Mouse (Mus musculus) myocyte (in vitro differentiated cells): ENCODE results near the gene Tmem88b. TPM values are rescaled to one million over a fixed set of nuclear protein-coding genes. Genes with fewer than 3 reads are reported as not detected.
A peak's percentile ranks its signal among the peaks of the same experiment; 100 is the strongest.

Experiments
- H3K27me3 ChIP-seq: one replicate; pipeline ENCODE4 v1.6.1; 2011; ENCODE audit not compliant: control insufficient read depth, insufficient read depth, insufficient read length
- H3K36me3 ChIP-seq: one replicate; pipeline ENCODE4 v1.6.1; 2011; ENCODE audit not compliant: control insufficient read depth, insufficient read depth
- H3K4me2 ChIP-seq: one replicate; pipeline ENCODE4 v1.6.1; 2011; ENCODE audit warnings: low read depth, control low read depth
- H3K4me3 ChIP-seq: one replicate; pipeline ENCODE4 v1.5.1; 2011; ENCODE audit warnings: mild to moderate bottlenecking, control low read depth, moderate library complexity
- H3K79me2 ChIP-seq: one replicate; pipeline ENCODE4 v1.6.1; 2011; ENCODE audit not compliant: control insufficient read depth, insufficient read depth
- H3ac ChIP-seq: one replicate; pipeline ENCODE4 v1.6.1; 2011; ENCODE audit not compliant: control insufficient read depth, insufficient read length
- CEBPB ChIP-seq: IDR thresholded peaks from 2 replicates; pipeline ENCODE4 v1.6.1; 2011; ENCODE audit warnings: mild to moderate bottlenecking, moderate library complexity; ENCODE audit not compliant: poor library complexity, insufficient read depth, severe bottlenecking
- E2F4 ChIP-seq: IDR thresholded peaks from one replicate; pipeline ENCODE4 v1.6.1; 2011; ENCODE audit warnings: mild to moderate bottlenecking, control low read depth, moderate library complexity; ENCODE audit not compliant: insufficient read depth
- MAX ChIP-seq: IDR thresholded peaks from one replicate; pipeline ENCODE4 v1.6.1; 2011; ENCODE audit warnings: low read depth, mild to moderate bottlenecking, control low read depth
- MYOD1 ChIP-seq, 3 experiments: IDR thresholded peaks; one replicate each; pipeline ENCODE4 v1.6.1; 2011; ENCODE audit warnings: control low read depth in 2 of 3, low read depth in 2 of 3, mild to moderate bottlenecking in 2 of 3, moderate library complexity in 1 of 3; ENCODE audit not compliant: insufficient read length in 2 of 3, control insufficient read depth in 1 of 3
- MYOG ChIP-seq, 3 experiments: IDR thresholded peaks; one replicate each; pipeline ENCODE4 v1.6.1; 2011; ENCODE audit warnings: control low read depth in 2 of 3, low read depth in 2 of 3, mild to moderate bottlenecking in 2 of 3; ENCODE audit not compliant: insufficient read length in 2 of 3, control insufficient read depth in 1 of 3, insufficient read depth in 1 of 3
- POLR2A ChIP-seq: IDR thresholded peaks from one replicate; pipeline ENCODE4 v1.6.1; 2011; ENCODE audit warnings: low read depth, mild to moderate bottlenecking, control low read depth, moderate library complexity; ENCODE audit not compliant: insufficient read length
- POLR2AphosphoS2 ChIP-seq: IDR thresholded peaks from one replicate; pipeline ENCODE4 v1.6.1; 2011; ENCODE audit warnings: low read depth, control low read depth; ENCODE audit not compliant: insufficient read length
- REST ChIP-seq: IDR thresholded peaks from one replicate; pipeline ENCODE4 v1.6.1; 2011; ENCODE audit warnings: mild to moderate bottlenecking, control low read depth, moderate library complexity; ENCODE audit not compliant: insufficient read depth, insufficient read length
- SRF ChIP-seq: IDR thresholded peaks from one replicate; pipeline ENCODE4 v1.6.1; 2011; ENCODE audit warnings: low read depth; ENCODE audit not compliant: control insufficient read depth, insufficient read length
- TCF12 ChIP-seq: IDR thresholded peaks from one replicate; pipeline ENCODE4 v1.6.1; 2011; ENCODE audit warnings: mild to moderate bottlenecking, control low read depth; ENCODE audit not compliant: poor library complexity, insufficient read depth, severe bottlenecking
- TCF3 ChIP-seq: IDR thresholded peaks from one replicate; pipeline ENCODE4 v1.6.1; 2011; ENCODE audit warnings: low read depth, control low read depth; ENCODE audit not compliant: insufficient read length
- USF1 ChIP-seq: IDR thresholded peaks from one replicate; pipeline ENCODE4 v1.6.1; 2011; ENCODE audit warnings: low read depth, mild to moderate bottlenecking, control low read depth, moderate library complexity
- polyA plus RNA-seq: library from polyadenylated mRNA; unstranded; fragments of >200 nt; fragmentation: generic; extraction: Trizol; gene quantifications from one replicate; pipeline ENCODE4 v1.2.1, GENCODE M21; 2012; ENCODE audit warnings: missing spikeins

The Tmem88b gene
- polyA plus RNA-seq, 1 experiment: 0.97 TPM

DNA sequence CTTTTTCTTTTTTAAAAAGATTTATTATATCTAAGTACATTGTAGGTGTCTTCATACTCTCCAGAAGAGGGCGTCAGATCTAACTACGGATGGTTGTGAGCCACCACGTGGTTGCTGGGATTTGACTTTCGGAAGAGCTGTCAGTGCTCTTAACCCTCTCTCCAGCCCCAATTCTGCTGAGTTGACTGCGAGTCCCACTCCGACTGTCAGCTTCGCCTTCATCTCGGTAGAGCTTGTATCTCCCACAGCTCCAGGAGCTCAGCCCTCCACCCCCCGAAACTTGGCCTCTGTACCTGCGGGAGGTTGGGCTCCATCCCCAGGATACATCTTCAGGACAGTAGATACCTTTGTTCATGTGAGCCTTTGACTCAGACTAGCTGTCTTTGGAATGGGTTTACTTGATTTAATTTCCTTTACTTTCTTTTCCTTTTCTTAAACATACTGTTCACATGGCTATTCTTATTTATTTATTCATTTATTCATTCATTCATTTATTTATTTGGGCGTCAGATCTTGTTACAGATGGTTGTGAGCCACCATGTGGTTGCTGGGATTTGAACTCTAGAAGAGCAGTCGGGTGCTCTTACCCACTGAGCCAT is 17.2 kb upstream of the Tmem88b start, which contains the start of gene Mrpl20:
Gene Mrpl20, plus strand, starts transcription at position 138 of the 599 bp plus-strand sequence.
- TF ChIP-seq MYOG (IDR thresholded peaks at IDR 0.05; ENCODE audit: control insufficient read depth in 1 of 3, insufficient read depth in 1 of 3, insufficient read length in 2 of 3, low read depth in 2 of 3) (no peak), REST (no peak), MYOD1 (IDR thresholded peaks at IDR 0.05; ENCODE audit: control insufficient read depth in 1 of 3, insufficient read length in 2 of 3, low read depth in 2 of 3) (no peak), POLR2AphosphoS2 (no peak), CEBPB (no peak), E2F4 (no peak), USF1 (no peak), TCF12 (no peak), MAX (no peak)
- peaks cover 24% of the 10 kb centered on the region for H3K79me2 ChIP-seq
- H3K4me3 ChIP-seq: peak within 1 kb of the TSS; percentile 88
- H3K36me3 ChIP-seq: peaks cover 11% of the 10 kb centered on the region
- H3K27me3 ChIP-seq: no peaks in the 10 kb centered on the region
- H3ac ChIP-seq: peak within 1 kb of the TSS; percentile 5
- peak within 1 kb of the TSS; percentile 96 for H3K4me2 ChIP-seq

DNA sequence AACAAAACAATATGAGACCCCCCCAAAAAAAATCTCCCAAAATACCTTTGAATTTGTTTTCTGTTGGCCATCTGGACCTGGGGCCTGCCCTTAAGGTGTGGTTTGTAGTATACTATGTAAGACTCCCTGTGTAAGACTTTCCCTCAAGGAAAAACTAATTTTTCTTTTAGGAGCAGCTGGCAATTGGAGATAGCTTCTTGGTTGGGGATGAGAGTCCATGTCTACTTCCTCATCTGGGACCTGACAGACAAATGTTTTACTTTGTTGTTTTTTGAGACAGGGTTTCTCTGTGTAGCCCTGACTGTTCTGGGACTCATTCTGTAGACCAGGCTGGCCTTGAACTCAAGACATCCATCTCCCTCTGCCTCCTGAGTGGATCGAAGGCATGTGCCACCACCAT is 16.4 kb upstream of the Tmem88b start:
- Histone ChIP-seq H3K36me3 (peaks cover 9% of the 10 kb centered on the region), H3K4me2 (no peak overlapping the region), H3ac (no peak overlapping the region), H3K4me3 (no peak overlapping the region), H3K79me2 (peaks cover 24% of the 10 kb centered on the region), H3K27me3 (no peaks in the 10 kb centered on the region)
- TF ChIP-seq TCF3 (no peak), POLR2AphosphoS2 (no peak), MYOD1 (IDR thresholded peaks at IDR 0.05; ENCODE audit: control insufficient read depth in 1 of 3, insufficient read length in 2 of 3, low read depth in 2 of 3) (no peak), SRF (no peak)

GRCm38 (mm10) chr4:155793730-155794129 is 8.1 kb upstream of the Tmem88b start:
- no peak overlapping the region for H3K4me3 ChIP-seq
- TF ChIP-seq TCF12: no peak
- TF ChIP-seq REST: no peak
- TF ChIP-seq MYOD1 (IDR thresholded peaks at IDR 0.05; ENCODE audit: control insufficient read depth in 1 of 3, insufficient read length in 2 of 3, low read depth in 2 of 3): no peak
- TF ChIP-seq SRF: no peak
- TF ChIP-seq CEBPB: no peak
- no peaks in the 10 kb centered on the region for H3K36me3 ChIP-seq
- no peaks in the 10 kb centered on the region for H3K79me2 ChIP-seq
- H3K4me2 ChIP-seq: no peak overlapping the region
- peaks cover 15% of the 10 kb centered on the region for H3K27me3 ChIP-seq
- H3ac ChIP-seq: no peak overlapping the region

DNA sequence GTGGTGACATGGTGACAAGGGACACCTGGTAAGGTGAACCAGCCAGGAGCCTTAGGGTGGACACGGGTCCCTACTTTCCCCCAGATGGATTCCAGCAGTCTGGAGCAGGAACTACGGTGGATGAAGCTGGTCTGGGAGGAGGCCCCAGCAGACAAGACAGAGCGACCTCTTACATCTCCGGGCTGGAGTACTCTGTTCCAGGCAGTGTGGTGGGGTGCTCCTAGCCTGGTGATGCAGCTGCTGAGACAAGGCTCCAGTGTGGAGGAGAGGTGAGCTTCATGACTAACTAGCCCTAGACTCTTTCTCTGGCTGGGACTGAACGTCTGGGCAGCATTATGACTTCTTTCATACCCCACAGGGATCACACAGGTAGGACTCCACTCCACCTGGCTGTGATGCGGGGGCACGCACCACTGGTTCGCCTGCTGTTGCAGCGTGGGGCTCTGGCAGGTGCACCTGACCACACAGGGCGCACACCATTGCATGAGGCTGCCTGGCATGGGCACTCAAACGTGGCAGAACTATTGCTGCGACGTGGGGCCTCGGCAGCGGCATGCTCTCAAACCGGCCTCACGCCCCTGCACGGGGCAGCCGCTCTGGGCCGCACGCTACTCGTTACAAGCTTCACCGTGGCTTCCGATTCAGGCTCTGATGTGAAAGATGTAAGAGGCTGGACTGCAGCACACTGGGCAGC is 5.7 kb upstream of the Tmem88b start:
- Histone ChIP-seq H3ac (no peak overlapping the region), H3K36me3 (no peaks in the 10 kb centered on the region), H3K4me2 (no peak overlapping the region), H3K79me2 (no peaks in the 10 kb centered on the region), H3K27me3 (peaks cover 15% of the 10 kb centered on the region), H3K4me3 (no peak overlapping the region)
- TF ChIP-seq CEBPB (no peak), TCF3 (no peak), USF1 (no peak), MYOD1 (IDR thresholded peaks at IDR 0.05; ENCODE audit: control insufficient read depth in 1 of 3, insufficient read length in 2 of 3, low read depth in 2 of 3) (no peak), MAX (no peak), MYOG (IDR thresholded peaks at IDR 0.05; ENCODE audit: control insufficient read depth in 1 of 3, insufficient read depth in 1 of 3, insufficient read length in 2 of 3, low read depth in 2 of 3) (no peak), SRF (no peak), TCF12 (no peak), POLR2AphosphoS2 (no peak), REST (no peak), POLR2A (no peak), E2F4 (no peak)

- Histone ChIP-seq H3K79me2 (no peaks in the 10 kb centered on the region), H3K27me3 (peaks cover 15% of the 10 kb centered on the region), H3K4me3 (no peak overlapping the region), H3K36me3 (no peaks in the 10 kb centered on the region), H3ac (no peak overlapping the region), H3K4me2 (no peak overlapping the region)
- TF ChIP-seq USF1: no peak
- no peak for TF ChIP-seq REST
- no peak for TF ChIP-seq MYOG (IDR thresholded peaks at IDR 0.05; ENCODE audit: control insufficient read depth in 1 of 3, insufficient read depth in 1 of 3, insufficient read length in 2 of 3, low read depth in 2 of 3)
These were observed 5.0 kb upstream of the Tmem88b start for GRCm38 (mm10) chr4:155790650-155791161.
